Mouse (Mus musculus): ENCODE data around the gene Ank2. TPM values are rescaled to one million over a fixed set of nuclear protein-coding genes. Genes with fewer than 3 reads are reported as not detected.

Gene Ank2
- total RNA-seq, 2 experiments from 2014 or later: 56.9 to 95.8 TPM

- DNase-seq: no peak
Measured at GRCm38 (mm10) chr3:126976793-126977192, 522.4 kb downstream of the Ank2 start.

DNA sequence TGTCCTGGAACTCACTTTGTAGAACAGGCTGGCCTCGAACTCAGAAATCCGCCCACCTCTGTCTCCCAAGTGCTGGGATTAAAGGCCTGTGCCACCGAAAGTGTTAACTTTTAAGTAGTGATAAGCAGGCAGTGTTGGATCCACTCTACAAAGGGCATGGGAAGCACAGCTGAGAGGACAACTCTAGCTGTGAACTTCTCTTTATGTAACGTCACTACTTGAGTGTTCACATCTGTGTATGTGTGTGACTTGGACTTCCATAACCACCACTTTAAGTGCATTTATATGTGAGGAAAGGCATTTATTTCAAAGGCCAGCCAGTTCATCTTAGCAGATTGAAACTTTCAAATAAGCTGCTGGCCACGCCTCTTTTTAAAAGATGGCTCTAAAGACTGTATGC, 523.7 kb downstream of the Ank2 start:
- DNase-seq: no peak

DNA sequence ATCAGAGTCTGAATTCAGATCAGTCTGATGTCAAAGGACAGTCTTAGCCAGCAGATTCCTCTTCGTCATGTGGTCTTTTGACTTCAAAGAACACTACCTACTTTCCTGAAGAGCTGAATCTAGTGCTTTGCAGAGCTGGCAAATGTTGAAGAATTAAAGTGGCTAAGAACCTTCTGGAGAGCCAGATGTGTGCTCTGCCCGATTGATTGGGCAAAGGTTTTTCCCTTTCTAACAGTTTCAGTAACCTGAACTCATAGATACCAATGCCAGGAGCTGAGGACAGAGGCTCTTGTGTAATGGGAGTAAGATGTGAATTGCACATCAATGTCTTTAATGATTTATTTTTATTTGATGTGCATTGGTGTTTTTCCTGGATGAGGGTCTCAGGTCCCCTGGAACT, 525.6 kb downstream of the Ank2 start:
- no peak for DNase-seq

- no peak for DNase-seq
Measured at GRCm38 (mm10) chr3:126971531-126971930, 527.6 kb downstream of the Ank2 start.

- no peak for DNase-seq
Measured at GRCm38 (mm10) chr3:126968721-126969120, 530.4 kb downstream of the Ank2 start.

GRCm38 (mm10) chr3:126965767-126966166, 533.4 kb downstream of the Ank2 start:
- no peak for DNase-seq

- no peak for DNase-seq
Measured at GRCm38 (mm10) chr3:126962326-126962725, 536.8 kb downstream of the Ank2 start.

- DNase-seq: no peak
Measured at GRCm38 (mm10) chr3:126952698-126953097, 546.5 kb downstream of the Ank2 start.

GRCm38 (mm10) chr3:126946591-126946990, 552.6 kb downstream of the Ank2 start:
- DNase-seq: no peak

- DNase-seq: no peak
Measured at GRCm38 (mm10) chr3:126944838-126945237, 554.3 kb downstream of the Ank2 start.

GRCm38 (mm10) chr3:126944081-126944480, 555.1 kb downstream of the Ank2 start:
- DNase-seq: no peak

GRCm38 (mm10) chr3:126940452-126940851, 558.7 kb downstream of the Ank2 start:
- DNase-seq: no peak

GRCm38 (mm10) chr3:126931884-126932506, 567.2 kb downstream of the Ank2 start:
- DNase-seq: no peak

- no peak for DNase-seq
Measured at GRCm38 (mm10) chr3:126923575-126924382, 575.4 kb downstream of the Ank2 start.

GRCm38 (mm10) chr3:126921941-126922340, 577.2 kb downstream of the Ank2 start:
- no peak for DNase-seq

GRCm38 (mm10) chr3:126920296-126920695, 578.9 kb downstream of the Ank2 start:
- no peak for DNase-seq

DNA sequence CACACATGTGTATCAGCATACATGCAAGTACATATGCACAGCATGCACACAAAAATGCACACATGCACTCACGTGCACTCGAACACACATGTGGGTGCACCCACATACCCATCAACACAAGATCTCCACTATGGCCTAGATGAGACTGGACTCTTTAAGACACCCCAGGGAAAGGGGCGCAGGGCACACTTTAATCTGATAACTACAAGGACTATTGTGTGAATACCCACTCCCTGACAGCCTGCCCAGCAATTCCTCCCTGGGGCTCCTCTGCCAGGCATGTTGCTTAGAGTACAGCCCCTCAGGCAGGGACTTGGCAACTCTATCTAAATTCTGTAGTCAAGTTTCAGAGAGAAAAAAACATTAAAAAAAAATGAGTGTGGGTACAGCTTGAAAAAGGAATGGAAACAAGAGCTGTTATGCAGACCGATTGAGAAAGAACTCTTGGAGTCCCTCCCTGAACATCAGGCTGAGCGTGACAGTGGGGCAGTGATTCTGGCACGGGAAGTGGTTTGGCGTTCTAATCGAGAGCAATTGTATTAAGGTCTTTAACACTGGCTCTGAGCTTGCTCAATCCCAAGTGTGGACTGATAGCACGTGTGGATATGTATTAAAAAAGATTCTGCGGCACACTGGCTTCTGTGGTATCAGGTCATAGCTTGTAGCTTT, 580.2 kb downstream of the Ank2 start:
- DNase-seq: no peak

DNA sequence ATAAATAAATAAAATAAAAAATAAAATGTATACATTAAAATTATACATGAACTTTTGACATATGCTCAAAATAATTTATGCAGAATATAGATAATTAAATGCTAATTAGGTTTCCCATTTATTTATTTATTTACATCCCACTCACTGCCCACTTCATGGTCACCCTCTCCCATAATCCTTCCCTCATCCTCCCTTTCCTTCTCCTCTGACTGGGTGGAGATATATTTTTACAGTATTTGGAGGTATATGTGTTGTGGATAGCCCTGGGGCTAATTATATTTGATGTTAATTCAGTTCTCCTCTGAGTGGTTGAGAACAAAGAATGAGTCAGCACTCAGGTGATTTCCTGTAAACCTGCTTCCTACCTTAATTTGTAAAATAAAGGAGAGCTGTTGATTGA, 582.8 kb downstream of the Ank2 start:
- no peak for DNase-seq

DNA sequence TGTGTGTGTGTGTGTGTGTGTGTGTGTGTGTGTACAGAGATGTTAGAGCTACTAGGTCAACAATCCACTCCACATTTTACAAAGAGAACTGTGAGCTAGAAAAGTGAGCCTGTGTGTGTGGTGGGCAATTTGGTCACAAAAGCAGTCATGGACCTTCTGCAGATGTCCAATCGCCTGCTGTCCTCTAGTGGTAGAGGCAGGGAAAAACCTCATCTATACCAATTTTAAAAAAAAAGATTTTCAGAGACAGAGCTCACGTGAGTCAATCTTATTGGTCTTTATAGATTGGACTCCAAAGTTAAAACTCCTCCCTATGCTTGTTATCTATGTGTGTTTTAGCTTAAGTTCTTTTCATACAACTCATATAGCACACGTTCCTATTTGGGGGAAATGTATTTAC, 595.6 kb downstream of the Ank2 start:
- peak; percentile 42 for DNase-seq

DNA sequence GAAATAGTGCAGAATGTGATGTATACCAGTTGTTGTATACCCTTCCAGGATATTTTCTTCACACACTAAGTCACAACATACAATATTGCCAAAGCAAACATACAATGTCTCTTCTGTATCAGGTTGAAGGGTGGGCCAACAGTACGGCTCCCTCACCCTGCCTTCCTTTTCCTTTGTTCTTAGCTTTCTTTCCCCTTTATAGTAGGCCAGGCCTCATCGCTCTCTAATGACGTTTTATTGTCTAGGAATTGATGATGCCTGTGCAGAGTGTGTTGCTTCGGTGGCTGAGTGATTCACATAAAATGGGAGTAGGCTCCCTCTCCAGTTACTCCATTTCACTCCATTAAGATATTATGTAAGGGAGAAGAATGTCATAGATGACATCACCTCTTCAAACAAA, 612.5 kb downstream of the Ank2 start:
- DNase-seq: no peak

GRCm38 (mm10) chr3:126886090-126886489, 613.1 kb downstream of the Ank2 start:
- no peak for DNase-seq

- DNase-seq: no peak
Measured at GRCm38 (mm10) chr3:126878233-126878632, 620.9 kb downstream of the Ank2 start.
